Mouse (Mus musculus) intestine, embryonic 14.5 days (tissue): ENCODE data around the gene Polr3gl. TPM values are rescaled to one million over a fixed set of nuclear protein-coding genes. Genes with fewer than 3 reads are reported as not detected.

Source experiments
- ATAC-seq: fragments of 200-750 bp; cut with Nextera tagmentation; replicated peaks from 2 replicates; pipeline ENCODE4 v1.8.0; 2017; ENCODE audit warnings: low read depth, moderate number of reproducible peaks, moderate TSS enrichment, moderate library complexity; ENCODE audit not compliant: low FRiP score, low TSS enrichment
- DNase-seq: peaks from one replicate; pipeline ENCODE4 v3.0.0-alpha.2; 2018; ENCODE audit warnings: low spot score
- H3K27ac ChIP-seq: fragments of 300-500 bp; sonication (generic); 2 replicates; pipeline ENCODE4 v1.5.1; 2014; ENCODE audit warnings: low read depth, mild to moderate bottlenecking, control low read depth
- H3K27me3 ChIP-seq: fragments of 300-500 bp; sonication (generic); replicated peaks from 2 replicates; pipeline ENCODE4 v1.6.1; 2014; ENCODE audit warnings: low read length, control low read depth; ENCODE audit not compliant: control insufficient read depth, insufficient read depth
- H3K36me3 ChIP-seq: fragments of 300-500 bp; sonication (generic); 2 replicates; pipeline ENCODE4 v1.6.1; 2014; ENCODE audit warnings: low read length, control low read depth; ENCODE audit not compliant: control insufficient read depth, insufficient read depth
- H3K4me1 ChIP-seq: fragments of 300-500 bp; sonication (generic); replicated peaks from 2 replicates; pipeline ENCODE4 v1.6.1; 2014; ENCODE audit warnings: low read length, control low read depth, mixed read lengths; ENCODE audit not compliant: control insufficient read depth, insufficient read depth
- H3K4me2 ChIP-seq: fragments of 300-500 bp; sonication (generic); 2 replicates; pipeline ENCODE4 v1.6.1; 2014; ENCODE audit warnings: low read length
- H3K4me3 ChIP-seq: fragments of 300-500 bp; sonication (generic); 2 replicates; pipeline ENCODE4 v1.5.1; 2014; ENCODE audit warnings: low read depth, low read length, control low read depth, mixed read lengths
- H3K9ac ChIP-seq: fragments of 300-500 bp; sonication (generic); 2 replicates; pipeline ENCODE4 v1.6.1; 2014; ENCODE audit warnings: mild to moderate bottlenecking, low read length
- H3K9me3 ChIP-seq: fragments of 300-500 bp; sonication (generic); 2 replicates; pipeline ENCODE4 v1.6.1; 2016; ENCODE audit warnings: low read length, control low read depth; ENCODE audit not compliant: control insufficient read depth
- WGBS: fragments of 180-500 bp; shearing (Covaris S2); extraction: QIAGEN DNeasy Blood & Tissue Kit; methylation state at CpG from one replicate; pipeline ENCODE4 v1.1.7; 2014; 5-methylcytosine and 5-hydroxymethylcytosine counted together
- polyA plus RNA-seq: library from polyadenylated mRNA; unstranded; fragments of >200 nt; fragmentation: Nextera tagmentation; extraction: Ambion mirVana; gene quantifications from 2 replicates; pipeline ENCODE4 v1.2.1, GENCODE M21; 2014

The Polr3gl gene
- polyA plus RNA-seq, 1 experiment from 2014 or later: 13.6 TPM

DNA sequence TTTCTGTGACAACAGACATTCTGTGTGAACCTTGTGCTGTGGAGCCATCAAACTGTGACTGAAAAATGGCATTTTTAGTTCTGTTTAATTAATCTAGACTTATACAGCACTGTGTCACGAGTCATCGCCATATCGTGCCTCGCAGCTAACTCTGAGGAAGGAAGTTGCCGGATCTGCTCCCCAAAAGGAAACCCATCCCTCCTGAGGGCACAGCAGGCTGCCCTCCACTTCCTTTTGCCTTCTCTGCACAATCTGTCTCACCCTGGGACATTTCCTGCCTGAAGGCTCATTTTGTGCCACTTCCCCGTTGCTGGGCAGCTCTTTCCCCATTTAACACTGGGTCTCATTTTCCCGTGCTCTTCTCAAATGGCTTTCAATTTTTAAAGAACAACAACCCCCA, 29.3 kb downstream of the Polr3gl start:
- WGBS: 42% methylated on average over 7 of the region's 7 CpGs
- H3K4me2 ChIP-seq: no peak overlapping the region
- H3K4me1 ChIP-seq: peaks cover 34% of the 10 kb centered on the region
- peaks cover 20% of the 10 kb centered on the region for H3K36me3 ChIP-seq
- peak overlapping the region; percentile 66 for H3K27ac ChIP-seq
- no peak overlapping the region for H3K4me3 ChIP-seq
- no peaks in the 10 kb centered on the region for H3K27me3 ChIP-seq
- no peak overlapping the region for H3K9ac ChIP-seq
- DNase-seq: no peak
- ATAC-seq: no peak
- H3K9me3 ChIP-seq: no peaks in the 10 kb centered on the region

DNA sequence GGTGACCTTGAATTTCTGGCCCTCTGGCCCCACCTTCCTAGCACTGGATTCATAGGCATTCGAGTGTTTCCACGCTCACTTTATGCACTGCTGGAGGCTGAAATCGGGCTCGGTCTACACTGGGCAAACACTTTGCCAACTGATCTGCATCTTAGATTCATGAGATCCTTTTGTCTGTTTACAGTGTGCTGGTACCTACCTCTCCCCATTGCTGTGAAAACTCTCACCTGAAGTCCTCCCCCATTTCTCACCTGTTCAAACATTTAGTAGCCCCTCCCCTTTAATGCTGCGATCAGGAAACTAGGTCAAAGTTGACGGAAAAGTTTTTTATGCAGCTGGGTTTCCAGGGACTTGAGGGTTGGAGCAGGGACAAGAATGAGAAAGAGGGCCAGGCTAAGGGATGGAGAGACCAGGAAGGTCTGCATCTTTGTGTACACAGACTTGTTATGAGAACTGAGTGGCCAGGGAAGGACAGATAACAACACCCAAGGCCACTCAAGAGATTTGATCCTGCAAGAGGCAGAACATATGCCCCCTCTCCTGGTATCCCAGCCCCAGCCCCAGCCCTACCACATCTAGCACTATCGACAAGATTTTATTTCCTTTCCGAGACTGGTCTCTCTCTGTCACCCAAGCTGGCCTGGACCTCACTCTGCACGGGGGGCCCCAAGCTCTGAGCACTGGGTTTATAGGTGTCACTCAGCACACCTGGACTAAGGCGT, 29.9 kb downstream of the Polr3gl start:
- Histone ChIP-seq H3K4me1 (peaks cover 38% of the 10 kb centered on the region), H3K27me3 (no peaks in the 10 kb centered on the region), H3K27ac (peak overlapping the region; percentile 66), H3K4me2 (no peak overlapping the region), H3K4me3 (no peak overlapping the region), H3K36me3 (peaks cover 26% of the 10 kb centered on the region), H3K9me3 (no peaks in the 10 kb centered on the region), H3K9ac (no peak overlapping the region)
- no peak for DNase-seq
- WGBS: 49% methylated on average over 10 of the region's 10 CpGs
- peak; percentile 29; the same call in 1 of the 2 replicates for ATAC-seq

DNA sequence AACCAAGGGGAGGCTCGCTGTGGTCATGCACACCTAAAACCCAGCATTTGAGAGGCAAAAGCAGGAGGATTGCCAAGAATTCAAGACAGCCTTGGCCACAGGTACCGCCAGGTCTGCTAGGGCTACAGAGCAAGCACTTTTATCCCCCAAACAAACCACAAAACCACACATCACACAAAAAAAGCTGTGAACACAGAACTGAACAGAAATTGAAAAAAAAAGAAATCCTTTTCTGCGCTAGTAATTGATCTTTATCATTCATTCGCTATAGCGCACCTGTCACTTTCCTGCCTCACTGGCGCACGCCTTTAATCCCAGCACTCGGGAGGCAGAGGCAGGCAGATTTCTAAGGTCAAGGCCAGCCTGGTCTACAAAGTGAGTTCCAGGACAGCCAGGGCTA, 30.7 kb downstream of the Polr3gl start:
- Histone ChIP-seq H3K4me1 (peaks cover 38% of the 10 kb centered on the region), H3K27ac (peak overlapping the region; percentile 65; the same call in 1 of the 2 replicates), H3K4me3 (no peak overlapping the region), H3K9me3 (no peaks in the 10 kb centered on the region), H3K27me3 (no peaks in the 10 kb centered on the region), H3K36me3 (peaks cover 29% of the 10 kb centered on the region), H3K4me2 (no peak overlapping the region), H3K9ac (no peak overlapping the region)
- 95% methylated on average over 8 of the region's 8 CpGs for WGBS
- ATAC-seq (no peak), DNase-seq (no peak)

DNA sequence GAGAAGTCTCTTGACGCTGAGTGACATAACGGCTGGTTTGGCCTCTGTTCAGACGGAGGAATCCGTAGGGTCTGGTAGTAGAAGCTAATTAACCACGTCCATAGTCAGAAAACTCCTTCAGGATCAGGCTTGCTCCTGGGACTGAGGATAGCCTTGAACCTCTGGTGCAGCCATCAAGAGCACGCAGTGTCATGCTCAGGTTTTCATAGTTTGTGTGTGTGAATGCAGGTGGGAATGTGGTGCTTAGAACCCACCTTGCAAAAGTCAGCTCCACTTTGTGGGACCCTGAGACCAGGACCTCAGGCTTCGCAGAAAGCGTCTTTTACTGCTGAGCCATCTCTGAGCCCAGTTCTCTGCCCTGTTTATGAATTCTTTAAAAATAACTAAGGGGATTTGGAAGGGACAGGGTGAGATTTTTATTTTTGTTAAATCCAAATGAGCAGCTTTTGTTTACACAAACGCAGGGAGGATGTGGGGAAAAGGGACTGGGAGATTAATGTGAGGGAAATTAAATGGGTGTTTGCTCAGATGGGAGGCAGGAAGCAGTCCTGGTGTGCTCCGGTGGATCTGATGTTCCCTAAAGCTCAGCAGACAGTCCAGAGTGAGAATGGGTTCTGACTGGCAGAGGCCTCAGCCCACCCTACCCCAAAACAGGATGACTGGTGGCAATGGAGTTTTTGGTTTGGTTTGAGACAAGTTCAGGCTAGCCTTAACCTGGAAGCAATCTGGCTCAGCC, 31.9 kb downstream of the Polr3gl start:
- Histone ChIP-seq H3K27me3 (no peaks in the 10 kb centered on the region), H3K36me3 (peaks cover 29% of the 10 kb centered on the region), H3K4me1 (peaks cover 38% of the 10 kb centered on the region), H3K9ac (no peak overlapping the region), H3K9me3 (no peaks in the 10 kb centered on the region), H3K4me2 (peak overlapping the region; percentile 89), H3K4me3 (peak overlapping the region; percentile 11; the same call in 1 of the 2 replicates), H3K27ac (peak overlapping the region; percentile 65)
- ATAC-seq (no peak), DNase-seq (no peak)
- WGBS: 40% methylated on average over 10 of the region's 10 CpGs

DNA sequence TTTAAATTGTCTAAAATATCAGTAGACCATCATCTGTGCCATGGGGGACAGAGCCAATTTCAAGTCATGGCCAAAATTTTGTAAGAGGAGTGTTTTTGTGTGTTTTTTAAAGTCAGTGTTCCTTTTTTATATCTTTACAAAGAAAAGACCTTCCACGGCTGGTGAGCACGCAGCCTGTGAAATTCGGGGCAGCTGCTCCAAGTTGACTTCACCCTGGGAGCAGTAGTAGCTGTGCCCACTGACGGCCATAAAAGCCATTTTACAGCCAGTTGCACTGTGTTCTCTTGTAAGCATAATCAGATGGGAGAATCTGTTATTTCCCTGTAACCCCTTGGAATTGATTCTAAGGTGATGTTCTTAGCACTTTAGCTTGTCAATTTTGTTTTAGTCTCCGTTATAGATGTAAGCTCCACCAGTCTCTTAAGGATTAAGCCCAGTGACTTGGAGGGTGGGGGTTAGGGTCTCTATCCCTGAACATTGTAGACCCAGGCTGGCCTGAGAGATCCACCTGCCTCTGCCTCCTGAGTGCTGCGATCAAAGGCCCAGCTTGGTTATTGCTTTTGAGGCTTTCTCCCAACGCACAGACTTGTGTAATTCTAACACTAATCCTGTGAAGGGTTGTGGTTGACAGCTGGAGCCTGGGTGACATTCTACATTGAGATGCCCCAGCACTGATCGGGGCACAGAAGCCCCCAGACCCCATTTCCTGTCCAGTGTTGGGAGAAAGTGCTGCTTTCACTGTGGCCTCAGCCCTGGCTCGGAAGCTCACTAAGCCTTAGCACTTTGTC, 32.9 kb downstream of the Polr3gl start:
- Histone ChIP-seq H3K4me3 (peak overlapping the region; percentile 92), H3K27me3 (no peaks in the 10 kb centered on the region), H3K4me1 (peaks cover 48% of the 10 kb centered on the region), H3K27ac (peak overlapping the region; percentile 1; the same call in 1 of the 2 replicates), H3K36me3 (peaks cover 29% of the 10 kb centered on the region), H3K4me2 (peak overlapping the region; percentile 89), H3K9me3 (no peaks in the 10 kb centered on the region), H3K9ac (peak overlapping the region; percentile 91)
- ATAC-seq (no peak), DNase-seq (no peak)
- 74% methylated on average over 9 of the region's 9 CpGs for WGBS

DNA sequence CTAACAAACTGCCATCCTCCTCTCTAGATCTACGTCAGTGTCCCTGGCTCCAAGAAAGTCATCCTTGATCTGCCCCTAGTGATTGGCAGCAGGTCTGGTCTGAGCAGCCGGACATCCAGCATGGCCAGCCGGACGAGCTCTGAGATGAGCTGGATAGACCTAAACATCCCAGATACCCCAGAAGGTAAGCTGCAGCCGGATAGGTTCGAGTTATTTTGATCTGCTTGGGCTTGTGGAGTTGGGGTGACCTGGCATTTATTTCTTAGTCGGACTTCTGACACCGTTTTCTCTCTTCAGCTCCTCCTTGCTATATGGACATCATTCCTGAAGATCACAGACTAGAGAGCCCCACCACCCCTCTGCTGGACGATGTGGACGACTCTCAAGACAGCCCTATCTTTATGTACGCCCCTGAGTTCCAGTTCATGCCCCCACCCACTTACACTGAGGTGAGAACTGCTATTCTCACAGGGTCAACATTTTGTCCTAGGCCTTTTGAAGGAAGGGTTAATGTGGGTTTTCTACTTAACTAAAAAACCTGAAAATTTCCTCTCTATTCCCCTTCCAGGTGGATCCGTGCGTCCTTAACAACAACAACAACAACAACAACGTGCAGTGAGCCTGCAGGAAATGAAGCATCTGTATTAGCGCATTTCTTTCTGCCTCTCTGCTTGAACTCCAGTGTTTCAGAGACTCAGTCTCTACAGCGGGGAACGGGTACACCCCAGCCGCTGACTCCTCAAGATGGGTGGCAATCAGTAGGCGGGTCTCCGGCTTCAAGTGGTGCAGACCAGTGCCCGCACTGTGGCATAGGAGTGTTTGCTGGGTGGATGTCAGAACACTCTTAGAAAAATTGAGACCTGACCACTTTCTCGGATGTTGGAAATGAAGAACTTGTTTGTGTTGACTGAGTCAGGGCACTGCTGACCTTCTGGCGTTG, 33.8 kb downstream of the Polr3gl start:
- no peak for ATAC-seq
- Histone ChIP-seq H3K4me1 (peaks cover 56% of the 10 kb centered on the region), H3K4me3 (peak overlapping the region; percentile 92), H3K36me3 (peaks cover 29% of the 10 kb centered on the region), H3K4me2 (peak overlapping the region; percentile 89), H3K27ac (peak overlapping the region; percentile 97; the same call in 1 of the 2 replicates), H3K27me3 (no peaks in the 10 kb centered on the region), H3K9me3 (no peaks in the 10 kb centered on the region), H3K9ac (peak overlapping the region; percentile 91)
- DNase-seq: no peak
- WGBS: 72% methylated on average over 23 of the region's 23 CpGs

DNA sequence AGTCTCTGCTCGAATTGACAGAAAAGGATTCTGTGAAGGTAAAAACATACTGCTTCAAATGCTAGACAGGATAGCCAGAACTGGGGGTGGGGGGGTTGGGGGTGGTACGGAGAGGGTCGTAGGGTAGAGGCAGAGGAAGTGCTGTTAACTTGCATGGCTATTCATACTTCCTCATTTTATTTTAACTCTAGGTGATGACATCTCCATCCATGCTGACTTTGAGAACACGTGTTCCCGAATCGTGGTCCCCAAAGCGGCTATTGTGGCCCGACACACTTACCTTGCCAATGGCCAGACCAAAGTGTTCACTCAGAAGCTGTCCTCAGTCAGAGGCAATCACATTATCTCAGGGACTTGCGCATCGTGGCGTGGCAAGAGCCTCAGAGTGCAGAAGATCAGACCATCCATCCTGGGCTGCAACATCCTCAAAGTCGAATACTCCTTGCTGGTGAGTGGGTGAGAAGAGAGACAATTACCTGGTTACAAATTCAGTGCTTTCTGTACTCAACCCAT, 34.5 kb downstream of the Polr3gl start:
- Histone ChIP-seq H3K27ac (peak overlapping the region; percentile 97; the same call in 1 of the 2 replicates), H3K4me2 (peak overlapping the region; percentile 89), H3K36me3 (peaks cover 29% of the 10 kb centered on the region), H3K4me1 (peaks cover 58% of the 10 kb centered on the region), H3K9ac (peak overlapping the region; percentile 91), H3K4me3 (peak overlapping the region; percentile 92), H3K27me3 (no peaks in the 10 kb centered on the region), H3K9me3 (no peaks in the 10 kb centered on the region)
- 64% methylated on average over 12 of the region's 12 CpGs for WGBS
- DNase-seq: no peak
- ATAC-seq: no peak
